ENCODE assay signal across 25 mouse cellular contexts in the genomic region with DNA sequence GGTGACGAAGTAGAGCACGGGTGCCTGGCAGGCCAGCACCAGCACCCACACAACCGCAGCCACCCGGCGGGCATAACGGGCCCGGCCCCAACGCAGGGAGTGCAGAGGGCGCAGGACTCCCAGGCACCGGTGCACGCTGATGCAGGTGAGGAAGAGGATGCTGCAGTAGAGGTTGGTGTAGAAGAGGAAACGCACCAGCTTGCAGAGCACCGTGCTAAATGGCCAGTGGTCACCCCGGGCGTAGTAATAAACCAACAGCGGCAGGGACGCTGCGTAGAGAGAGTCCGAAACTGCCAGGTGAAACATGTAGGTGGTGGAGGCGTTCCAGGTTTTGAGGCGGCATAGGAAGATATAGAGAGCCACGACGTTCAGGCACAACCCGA.
"Had no signal": no experiment of that assay in that cellular context is flagged by ENCODE, and none has a peak within 500 bp of the region (broad histone marks: within the 10 kb centered on the region; RNA-seq: fewer than 3 reads in every experiment).

No protein-coding gene starts in this region.

- H3K4me1 ChIP-seq: neural tube, embryonic 12.5 days; neural tube, embryonic 15.5 days had no signal

- H3K9me3 ChIP-seq: limb, embryonic 10.5 days; limb, embryonic 13.5 days; liver, embryonic 12.5 days; liver, embryonic 15.5 days; lung, embryonic 15.5 days; megakaryocyte, embryonic 14.5 days; midbrain, embryonic 10.5 days; neural tube, embryonic 12.5 days; neural tube, embryonic 15.5 days had no signal

- DNase-seq: kidney, postnatal 25 days; layer of hippocampus, adult 9-11 months; liver; lung, adult 18-20 months; lung, postnatal 10 days; lung, postnatal 36 days; midbrain, embryonic 14.5 days; right cerebral cortex, adult 18-20 months; right cerebral cortex, postnatal 14 days; right cerebral cortex, postnatal 4 days; thymus, adult 2 months; thymus, postnatal 14 days; thymus, postnatal 4 days had no signal

- ATAC-seq: liver, embryonic 12.5 days had no signal

- H3K36me3 ChIP-seq: limb, embryonic 10.5 days; limb, embryonic 13.5 days; liver, embryonic 12.5 days; liver, embryonic 15.5 days; midbrain, embryonic 10.5 days; neural tube, embryonic 12.5 days; neural tube, embryonic 15.5 days had no signal

- H3K27ac ChIP-seq: kidney, postnatal 0 days; layer of hippocampus, adult 2 months; limb, embryonic 10.5 days; limb, embryonic 13.5 days; liver, embryonic 12.5 days; liver, embryonic 15.5 days; lung, embryonic 15.5 days; midbrain, embryonic 10.5 days; neural tube, embryonic 12.5 days; neural tube, embryonic 15.5 days; stomach, postnatal 0 days had no signal

- H3K9ac ChIP-seq: limb, embryonic 13.5 days; liver, embryonic 12.5 days; liver, embryonic 15.5 days; lung, embryonic 15.5 days; neural tube, embryonic 12.5 days; neural tube, embryonic 15.5 days had no signal

- H3K4me3 ChIP-seq: layer of hippocampus, adult 2 months; limb, embryonic 10.5 days; limb, embryonic 13.5 days; liver, embryonic 12.5 days; liver, embryonic 15.5 days; lung, embryonic 15.5 days; megakaryocyte, embryonic 14.5 days; midbrain, embryonic 10.5 days; neural tube, embryonic 12.5 days; neural tube, embryonic 15.5 days had no signal

- H3K27me3 ChIP-seq: limb, embryonic 13.5 days; liver, embryonic 12.5 days; liver, embryonic 15.5 days; lung, embryonic 15.5 days; neural tube, embryonic 12.5 days; neural tube, embryonic 15.5 days had no signal
